Mouse (Mus musculus) spleen, adult 2 months (tissue): ENCODE results near the gene Gnl1. TPM values are rescaled to one million over a fixed set of nuclear protein-coding genes. Genes with fewer than 3 reads are reported as not detected.
"Not testable (repeated sequence)": the region's sequence is repeated elsewhere in the genome, so short reads cannot be mapped to it uniquely, and the experiment has no call there.

Experiments used
- DNase-seq, 2 experiments: peaks; one replicate each; pipeline versions ENCODE4 v3.0.0 to v3.0.0-alpha.2; 2012 to 2021; ENCODE audit warnings: low spot score in 2 of 2, low read depth in 1 of 2
- H3K27ac ChIP-seq: fragments of 200-500 bp; 2 replicates; pipeline ENCODE4 v1.5.1; 2012; ENCODE audit warnings: low read length, inconsistent platforms; ENCODE audit not compliant: insufficient read depth
- H3K27me3 ChIP-seq: fragments of 200-500 bp; 2 replicates; pipeline ENCODE4 v1.6.1; 2012; ENCODE audit warnings: mild to moderate bottlenecking, moderate library complexity, low read length, inconsistent platforms; ENCODE audit not compliant: control insufficient read depth, insufficient read depth
- H3K36me3 ChIP-seq: fragments of 200-500 bp; 2 replicates; pipeline ENCODE4 v1.6.1; 2012; ENCODE audit warnings: mild to moderate bottlenecking, low read length, inconsistent platforms; ENCODE audit not compliant: control insufficient read depth, insufficient read depth
- H3K4me1 ChIP-seq: fragments of 200-500 bp; 2 replicates; pipeline ENCODE4 v1.6.1; 2011; ENCODE audit warnings: inconsistent platforms; ENCODE audit not compliant: control insufficient read depth, insufficient read depth, insufficient read length
- H3K4me3 ChIP-seq: fragments of 200-500 bp; 2 replicates; pipeline ENCODE4 v1.5.1; 2011; ENCODE audit warnings: mild to moderate bottlenecking, inconsistent platforms; ENCODE audit not compliant: insufficient read depth, insufficient read length; ENCODE audit errors: extremely low read depth
- CTCF ChIP-seq: fragments of 200-500 bp; IDR thresholded peaks from 2 replicates; pipeline ENCODE4 v1.5.1; 2011; ENCODE audit warnings: mild to moderate bottlenecking, inconsistent platforms; ENCODE audit not compliant: insufficient read depth, insufficient read length, insufficient replicate concordance; ENCODE audit errors: extremely low read depth
- POLR2A ChIP-seq: fragments of 200-500 bp; IDR thresholded peaks from 2 replicates; pipeline ENCODE4 v1.6.1; 2011; ENCODE audit warnings: low read depth, low read length, inconsistent platforms
- WGBS: fragments of 180-500 bp; shearing (Covaris S2); methylation state at CpG from one replicate; pipeline ENCODE4 v1.1.7; 2018; 5-methylcytosine and 5-hydroxymethylcytosine counted together
- polyA plus RNA-seq: library from polyadenylated mRNA; depleted of rRNA; stranded (reverse); fragments of >200 nt; gene quantifications from 2 replicates; pipeline ENCODE4 v1.2.3, GENCODE M21; 2012; rRNA removed

The Gnl1 gene
- 28.9 and 33.9 TPM in 2 replicates for polyA plus RNA-seq

DNA sequence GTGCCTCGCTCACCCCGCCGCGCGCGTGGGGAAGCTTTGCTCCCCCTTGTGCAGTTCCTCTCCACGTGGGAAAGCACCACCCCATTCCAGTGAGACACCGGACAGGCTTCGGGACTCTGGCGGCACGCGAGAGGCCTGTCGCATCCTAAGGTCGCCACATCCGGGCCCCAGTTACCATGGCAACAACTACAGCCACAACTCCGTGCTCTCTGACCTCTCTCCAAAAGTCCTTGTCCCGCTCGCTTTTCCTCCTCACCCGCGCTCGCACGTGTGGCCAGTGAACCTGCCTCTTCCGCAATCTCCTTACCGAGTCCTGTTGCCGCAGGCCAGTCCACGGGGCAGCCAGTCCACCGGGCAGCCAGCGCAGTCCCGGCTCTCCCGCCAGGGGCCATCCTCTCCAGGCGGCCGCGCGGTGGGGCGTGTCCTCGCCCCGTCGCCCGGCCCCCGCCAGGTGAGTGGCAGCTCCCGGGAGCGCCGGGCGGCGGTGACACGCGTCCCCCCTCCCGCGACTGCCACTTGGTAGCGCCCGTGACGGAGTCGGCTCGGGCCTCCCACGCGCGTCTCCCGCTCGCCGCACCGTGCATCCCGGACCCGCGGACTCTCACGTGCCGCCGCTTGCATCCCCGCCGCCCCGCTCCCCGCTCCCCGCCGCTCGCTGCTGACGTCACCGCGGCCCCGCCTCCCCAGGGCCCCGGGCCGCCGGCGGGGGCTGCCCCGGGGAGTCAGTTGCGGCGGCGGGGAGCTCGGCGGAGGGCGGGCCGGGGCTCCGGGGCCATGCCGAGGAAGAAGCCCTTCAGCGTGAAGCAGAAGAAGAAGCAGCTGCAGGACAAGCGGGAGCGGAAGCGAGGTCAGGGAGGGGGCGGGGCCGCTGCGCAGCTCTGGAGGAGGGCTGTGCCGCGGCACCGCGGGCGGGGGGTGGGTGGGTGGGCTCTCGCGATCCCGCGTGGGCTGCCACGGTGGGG lies at the start of gene Gnl1, which contains the start of gene Prr3:
Gene Gnl1, plus strand, starts transcription at position 451 of the 962 bp plus-strand sequence.
Gene Prr3, minus strand, starts transcription at position 836 of the 962 bp plus-strand sequence.
- Histone ChIP-seq H3K27me3 (no peaks in the 10 kb centered on the region), H3K4me1 (peaks cover 8% of the 10 kb centered on the region; the same call in 1 of the 2 replicates), H3K27ac (peak within 1 kb of the TSS; percentile 96), H3K36me3 (peaks cover 8% of the 10 kb centered on the region), H3K4me3 (peak within 1 kb of the TSS; percentile 96)
- TF ChIP-seq POLR2A (no peak), CTCF (peak; percentile 20; the same call in 1 of the 2 replicates)
- DNase-seq = peak; percentile 78 to 82
- 1% methylated on average over 109 of the region's 109 CpGs for WGBS

DNA sequence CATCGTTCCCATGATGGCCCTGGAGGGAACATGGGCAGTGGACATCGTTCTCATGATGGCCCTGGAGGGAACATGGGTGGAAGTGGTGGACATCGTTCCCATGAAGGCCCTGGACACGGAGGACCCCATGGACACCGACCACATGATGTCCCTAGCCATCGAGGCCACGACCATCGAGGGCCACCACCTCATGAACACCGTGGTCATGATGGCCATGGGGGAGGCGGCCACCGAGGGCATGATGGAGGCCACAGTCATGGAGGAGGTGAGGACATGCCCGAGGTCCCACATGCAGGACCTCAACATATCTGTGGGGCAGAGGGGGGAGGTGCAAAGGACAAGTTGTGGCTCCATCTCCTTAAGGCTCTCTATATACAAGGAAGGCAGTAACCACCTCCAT lies 49.0 kb upstream of the Gnl1 start:
- DNase-seq = no peak
- no peak overlapping the region for H3K4me3 ChIP-seq
- WGBS = 96% methylated on average over 12 of the region's 12 CpGs
- TF ChIP-seq CTCF (no peak), POLR2A (no peak)
- no peaks in the 10 kb centered on the region for H3K4me1 ChIP-seq
- peaks cover 40% of the 10 kb centered on the region for H3K36me3 ChIP-seq
- no peaks in the 10 kb centered on the region for H3K27me3 ChIP-seq
- H3K27ac ChIP-seq = no peak overlapping the region

DNA sequence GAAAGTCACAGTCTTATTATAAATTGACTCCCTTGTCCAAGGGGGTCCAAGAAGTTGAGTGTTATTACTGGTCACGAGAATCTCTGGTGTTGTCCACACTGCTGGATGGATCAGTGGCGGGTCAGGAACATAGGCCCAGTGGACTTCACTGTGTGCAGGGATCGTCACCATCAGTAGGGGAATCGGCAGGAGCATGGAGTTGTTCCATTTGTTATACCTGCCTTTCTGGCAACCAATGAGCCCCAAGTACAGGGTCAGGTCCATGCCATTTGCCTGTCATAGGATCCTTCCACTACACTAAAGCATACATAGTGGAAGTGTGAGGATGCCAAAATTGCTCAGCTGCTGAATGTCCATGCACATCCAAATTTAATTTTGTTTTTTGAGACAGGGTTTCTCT lies 47.0 kb upstream of the Gnl1 start:
- H3K4me1 ChIP-seq = no peaks in the 10 kb centered on the region
- no peaks in the 10 kb centered on the region for H3K27me3 ChIP-seq
- peaks cover 31% of the 10 kb centered on the region for H3K36me3 ChIP-seq
- no peak overlapping the region for H3K4me3 ChIP-seq
- no peak for TF ChIP-seq CTCF
- no peak for TF ChIP-seq POLR2A
- no peak for DNase-seq
- 94% methylated on average over 4 of the region's 4 CpGs for WGBS
- H3K27ac ChIP-seq = no peak overlapping the region

DNA sequence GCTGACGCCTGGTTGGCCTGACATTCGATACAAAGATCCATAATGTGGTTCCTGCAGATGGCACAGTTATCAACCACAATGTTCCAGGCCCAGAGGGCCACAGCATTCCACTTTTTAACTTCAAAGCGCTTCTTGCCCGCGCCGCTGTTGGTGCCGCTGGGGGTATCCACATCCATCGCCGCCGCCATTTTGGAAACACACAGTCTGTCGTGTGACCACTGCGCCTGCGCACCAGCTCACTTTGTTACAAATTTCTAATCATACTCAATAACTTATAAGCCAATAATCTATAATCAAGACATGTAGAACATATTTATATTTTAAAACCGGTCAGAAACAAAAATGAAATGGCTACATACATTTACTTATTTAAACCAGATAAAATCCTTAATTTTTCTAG lies 43.9 kb upstream of the Gnl1 start:
- H3K27ac ChIP-seq, H3K4me3 ChIP-seq, H3K4me1 ChIP-seq, H3K27me3 ChIP-seq, H3K36me3 ChIP-seq, DNase-seq: not testable (repeated sequence)
- WGBS = 90% methylated on average over 14 of the region's 14 CpGs

DNA sequence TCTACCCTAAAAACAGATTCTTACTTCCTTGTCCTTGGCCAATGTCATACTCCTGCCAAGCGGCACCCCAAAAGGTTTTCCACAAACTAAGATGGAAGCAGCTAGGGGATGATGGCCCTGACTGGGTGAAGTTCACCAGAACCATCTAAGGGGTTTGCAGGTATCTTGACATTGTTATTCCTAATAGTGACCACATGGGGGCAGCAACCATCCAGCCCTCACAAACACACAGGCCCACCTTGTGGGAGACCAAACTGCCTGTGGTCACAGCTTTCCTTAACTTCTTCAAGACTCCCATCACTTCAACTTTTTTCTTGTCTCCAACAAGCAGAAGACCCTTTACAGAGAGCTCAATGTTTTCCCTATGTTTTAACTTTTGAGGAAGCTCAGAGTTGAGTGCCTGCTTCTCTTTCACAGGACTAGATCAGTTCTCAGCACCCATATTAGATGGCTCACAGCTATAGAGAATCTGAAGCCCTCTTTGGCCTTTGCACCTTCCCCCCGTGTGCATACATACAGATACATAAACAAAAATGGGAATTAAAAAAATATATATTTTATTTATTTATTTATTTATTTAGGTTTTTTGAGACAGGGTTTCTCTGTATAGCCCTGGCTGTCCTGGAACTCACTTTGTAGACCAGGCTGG lies 41.8 kb upstream of the Gnl1 start:
- H3K4me3 ChIP-seq = no peak overlapping the region
- no peaks in the 10 kb centered on the region for H3K36me3 ChIP-seq
- WGBS = 39% methylated on average over 2 of the region's 2 CpGs
- H3K4me1 ChIP-seq = no peaks in the 10 kb centered on the region
- TF ChIP-seq CTCF (peak; percentile 81; the same call in 1 of the 2 replicates), POLR2A (no peak)
- no peak overlapping the region for H3K27ac ChIP-seq
- no peaks in the 10 kb centered on the region for H3K27me3 ChIP-seq
- DNase-seq = peak; percentile 46 to 50

DNA sequence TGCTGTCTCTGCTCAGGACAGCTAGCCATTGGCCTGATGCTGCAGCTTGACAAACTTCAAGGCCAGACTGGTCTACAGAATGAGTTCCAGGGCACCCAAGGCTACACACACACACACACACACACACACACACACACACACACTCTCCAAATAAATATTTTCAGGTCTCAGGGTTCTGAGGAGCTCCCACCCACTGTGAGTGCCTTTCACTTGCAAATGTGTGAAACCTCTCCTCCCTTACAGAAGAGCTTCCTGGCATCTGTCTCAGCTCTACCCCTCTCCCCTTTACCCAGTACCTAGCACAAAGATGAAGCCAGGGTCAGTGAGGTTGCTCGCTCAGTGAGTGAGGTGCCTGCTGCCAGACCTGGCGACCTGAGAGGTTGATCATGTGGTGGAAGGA lies 40.5 kb upstream of the Gnl1 start:
- no peak overlapping the region for H3K4me3 ChIP-seq
- 72% methylated on average over 2 of the region's 2 CpGs for WGBS
- no peak overlapping the region for H3K27ac ChIP-seq
- no peaks in the 10 kb centered on the region for H3K27me3 ChIP-seq
- DNase-seq = no peak
- no peaks in the 10 kb centered on the region for H3K36me3 ChIP-seq
- no peak for TF ChIP-seq CTCF
- no peak for TF ChIP-seq POLR2A
- no peaks in the 10 kb centered on the region for H3K4me1 ChIP-seq
